ENCODE assay signal across 15 mouse cellular contexts in the genomic region with DNA sequence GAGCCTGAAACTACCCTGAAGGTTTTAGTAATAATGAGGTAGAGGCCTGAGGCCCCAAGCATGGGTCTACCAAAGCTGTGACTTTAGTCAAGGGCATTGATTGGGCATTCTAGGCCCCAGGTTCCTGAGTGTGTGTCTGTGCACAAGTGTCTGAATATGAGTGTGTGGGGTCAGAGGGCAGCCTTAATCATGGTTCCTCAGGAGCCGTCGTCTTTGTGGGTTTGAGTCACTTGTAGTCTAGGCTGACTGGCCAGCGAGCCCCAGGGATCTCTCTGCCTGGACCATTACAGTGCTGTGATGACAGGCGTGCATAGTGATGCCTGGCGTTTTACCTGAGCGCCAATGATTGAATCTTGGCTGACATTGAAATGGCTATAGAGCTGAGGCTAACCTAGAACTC. TPM values are rescaled to one million over a fixed set of nuclear protein-coding genes. Genes with fewer than 3 reads are reported as not detected.
DNase-seq lines count a peak whose midpoint lies in the region; ATAC-seq and TF ChIP-seq lines count a peak whose summit lies in the region.
"Had no signal": no experiment of that assay in that cellular context is flagged by ENCODE, and none has a peak within 500 bp of the region (broad histone marks: within the 10 kb centered on the region; RNA-seq: fewer than 3 reads in every experiment).

No protein-coding gene starts in this region.

- no peak for TF ChIP-seq CTCF in kidney, adult 2 months (conservative IDR thresholded peaks at IDR 0.05; ENCODE audit: insufficient read depth, insufficient read length, low read depth, low read length)
- no peak for TF ChIP-seq CTCF in olfactory bulb, adult 2 months (IDR thresholded peaks at IDR 0.05; ENCODE audit: insufficient read depth, low read depth, low read length)

- peaks cover 43% of the 10 kb centered on the region for H3K4me1 ChIP-seq in heart, embryonic 10.5 days
- H3K4me1 ChIP-seq in heart, embryonic 11.5 days (ENCODE audit: control insufficient read depth, insufficient read depth, low read length), result peaks cover 16% of the 10 kb centered on the region
- peaks cover 50% of the 10 kb centered on the region for H3K4me1 ChIP-seq in kidney, adult 2 months (ENCODE audit: control insufficient read depth, insufficient read depth, low read length)
- peaks cover 65% of the 10 kb centered on the region for H3K4me1 ChIP-seq in neural tube, embryonic 13.5 days (replicated peaks)
- H3K4me1 ChIP-seq in neural tube, embryonic 15.5 days, result peaks cover 62% of the 10 kb centered on the region
- H3K4me1 ChIP-seq in olfactory bulb, adult 2 months (ENCODE audit: control insufficient read depth, insufficient read depth, low read length), result peaks cover 37% of the 10 kb centered on the region

- TF ChIP-seq POLR2A in kidney, adult 2 months (IDR thresholded peaks at IDR 0.05; ENCODE audit: low read depth, low read length), result no peak
- TF ChIP-seq POLR2A in olfactory bulb, adult 2 months (IDR thresholded peaks at IDR 0.05; ENCODE audit: insufficient read depth, low read depth, low read length), result no peak

- ATAC-seq in heart, embryonic 11.5 days (replicated peaks; ENCODE audit: insufficient number of reproducible peaks, low FRiP score, low TSS enrichment), result no peak
- no peak for ATAC-seq in neural tube, embryonic 13.5 days (ENCODE audit: low read depth)
- ATAC-seq in neural tube, embryonic 15.5 days (ENCODE audit: low FRiP score), result no peak
- ATAC-seq: activated CD4-positive, CD25-positive, alpha-beta regulatory T cell, adult 4 months; forebrain, postnatal 0 days had no signal

- 87% methylated on average over 6 of the region's 6 CpGs for WGBS in heart, embryonic 10.5 days
- WGBS in heart, embryonic 11.5 days (ENCODE audit: insufficient replicate concordance), result 79% methylated on average over 6 of the region's 6 CpGs
- 63% methylated on average over 6 of the region's 6 CpGs for WGBS in kidney, adult 2 months
- WGBS in neural tube, embryonic 13.5 days, result 89% methylated on average over 6 of the region's 6 CpGs
- WGBS in neural tube, embryonic 15.5 days, result 92% methylated on average over 6 of the region's 6 CpGs
- 77% methylated on average over 6 of the region's 6 CpGs for WGBS in olfactory bulb, adult 2 months

- H3K4me3 ChIP-seq in heart, embryonic 10.5 days, result no peak overlapping the region
- no peak overlapping the region for H3K4me3 ChIP-seq in heart, embryonic 11.5 days (ENCODE audit: low read depth, low read length)
- no peak overlapping the region for H3K4me3 ChIP-seq in kidney, adult 2 months (ENCODE audit: insufficient read depth, low read depth, low read length)
- H3K4me3 ChIP-seq in neural tube, embryonic 13.5 days, result no peak overlapping the region
- H3K4me3 ChIP-seq in neural tube, embryonic 15.5 days (replicated peaks), result no peak overlapping the region
- H3K4me3 ChIP-seq in olfactory bulb, adult 2 months (ENCODE audit: insufficient read depth, low read depth, low read length), result no peak overlapping the region
- H3K4me3 ChIP-seq: limb, embryonic 12.5 days; midbrain, embryonic 10.5 days had no signal

- H3K27ac ChIP-seq in heart, embryonic 10.5 days, result peak overlapping the region; percentile 47; the same call in 1 of the 2 replicates
- H3K27ac ChIP-seq in heart, embryonic 11.5 days (ENCODE audit: low read depth, low read length), result no peak overlapping the region
- peak overlapping the region; percentile 55 for H3K27ac ChIP-seq in kidney, adult 2 months (ENCODE audit: insufficient read depth, low read depth, low read length)
- no peak overlapping the region for H3K27ac ChIP-seq in neural tube, embryonic 13.5 days (replicated peaks)
- no peak overlapping the region for H3K27ac ChIP-seq in neural tube, embryonic 15.5 days (replicated peaks)
- peak overlapping the region; percentile 84 for H3K27ac ChIP-seq in olfactory bulb, adult 2 months (ENCODE audit: insufficient read depth, low read depth, low read length)
- H3K27ac ChIP-seq: limb, embryonic 12.5 days; midbrain, embryonic 10.5 days had no signal

- no peaks in the 10 kb centered on the region for H3K27me3 ChIP-seq in heart, embryonic 10.5 days (ENCODE audit: insufficient read depth, poor library complexity, severe bottlenecking)
- H3K27me3 ChIP-seq in heart, embryonic 11.5 days (ENCODE audit: control insufficient read depth, insufficient read depth, low read length), result no peaks in the 10 kb centered on the region
- H3K27me3 ChIP-seq in kidney, adult 2 months (replicated peaks; ENCODE audit: control insufficient read depth, insufficient read depth, low read length), result no peaks in the 10 kb centered on the region
- H3K27me3 ChIP-seq in neural tube, embryonic 13.5 days, result no peaks in the 10 kb centered on the region
- no peaks in the 10 kb centered on the region for H3K27me3 ChIP-seq in neural tube, embryonic 15.5 days (replicated peaks)
- H3K27me3 ChIP-seq: limb, embryonic 12.5 days had no signal

- DNase-seq in heart, embryonic 10.5 days (ENCODE audit: low spot score), result no peak
- no peak for DNase-seq in kidney, adult 2 months
- no peak for DNase-seq in kidney, postnatal 36 days
- DNase-seq in ovary, postnatal 36 days (ENCODE audit: low spot score), result no peak
- DNase-seq: forebrain, postnatal 0 days; layer of hippocampus, postnatal 36 days; lung, postnatal 4 days; thymus, postnatal 14 days had no signal

- H3K4me2 ChIP-seq in heart, embryonic 11.5 days, result no peak overlapping the region
- no peak overlapping the region for H3K4me2 ChIP-seq in neural tube, embryonic 13.5 days
- H3K4me2 ChIP-seq in neural tube, embryonic 15.5 days, result no peak overlapping the region
- H3K4me2 ChIP-seq: limb, embryonic 12.5 days had no signal

- H3K9ac ChIP-seq in heart, embryonic 11.5 days (ENCODE audit: low read depth, low read length), result no peak overlapping the region
- peak overlapping the region; percentile 31; the same call in 1 of the 2 replicates for H3K9ac ChIP-seq in neural tube, embryonic 13.5 days
- no peak overlapping the region for H3K9ac ChIP-seq in neural tube, embryonic 15.5 days (replicated peaks)
- H3K9ac ChIP-seq: forebrain, postnatal 0 days; limb, embryonic 12.5 days had no signal

- no peaks in the 10 kb centered on the region for H3K9me3 ChIP-seq in heart, embryonic 10.5 days
- no peaks in the 10 kb centered on the region for H3K9me3 ChIP-seq in heart, embryonic 11.5 days (replicated peaks; ENCODE audit: control insufficient read depth, low read length)
- no peaks in the 10 kb centered on the region for H3K9me3 ChIP-seq in neural tube, embryonic 13.5 days
- no peaks in the 10 kb centered on the region for H3K9me3 ChIP-seq in neural tube, embryonic 15.5 days (replicated peaks)
- H3K9me3 ChIP-seq: limb, embryonic 12.5 days; midbrain, embryonic 10.5 days had no signal

- no peaks in the 10 kb centered on the region for H3K36me3 ChIP-seq in heart, embryonic 10.5 days
- H3K36me3 ChIP-seq in heart, embryonic 11.5 days (ENCODE audit: control insufficient read depth, insufficient read depth, low read length), result no peaks in the 10 kb centered on the region
- H3K36me3 ChIP-seq in kidney, adult 2 months (ENCODE audit: control insufficient read depth, insufficient read depth, low read length), result no peaks in the 10 kb centered on the region
- no peaks in the 10 kb centered on the region for H3K36me3 ChIP-seq in neural tube, embryonic 13.5 days
- H3K36me3 ChIP-seq in neural tube, embryonic 15.5 days, result no peaks in the 10 kb centered on the region
- H3K36me3 ChIP-seq: limb, embryonic 12.5 days; midbrain, embryonic 10.5 days had no signal

RNA-seq across cellular contexts. Expression of a gene that starts 3.5 kb away (rescaled TPM):
- 81.6 and 92.1 TPM in 2 replicates for polyA plus RNA-seq in heart, embryonic 10.5 days (2016; fragmentation: Nextera tagmentation; extraction: Ambion mirVana)
- polyA plus RNA-seq in heart, embryonic 11.5 days (2014; fragmentation: Nextera tagmentation; extraction: Ambion mirVana), result 62.7 and 68.1 TPM in 2 replicates
- 101 and 118 TPM in 2 replicates for polyA plus RNA-seq in kidney, adult 2 months (2012; rRNA removed)
- polyA plus RNA-seq in neural tube, embryonic 13.5 days (2015; fragmentation: Nextera tagmentation; extraction: Ambion mirVana), result 65.0 and 69.7 TPM in 2 replicates
- 58.5 and 63.7 TPM in 2 replicates for polyA plus RNA-seq in neural tube, embryonic 15.5 days (2015; fragmentation: Nextera tagmentation; extraction: Ambion mirVana)
- 371 TPM in 1 of 2 replicates, not detected in the other for polyA plus RNA-seq in olfactory bulb, adult 2 months (2012; ENCODE audit: insufficient read depth, insufficient read length, low replicate concordance, missing spikeins)

RNA-seq across cellular contexts. Expression of a gene that starts 16.5 kb away (rescaled TPM):
- polyA plus RNA-seq in heart, embryonic 10.5 days (2016; fragmentation: Nextera tagmentation; extraction: Ambion mirVana), result 38.9 and 51.3 TPM in 2 replicates
- 24.2 and 31.7 TPM in 2 replicates for polyA plus RNA-seq in heart, embryonic 11.5 days (2014; fragmentation: Nextera tagmentation; extraction: Ambion mirVana)
- 23.7 and 25.2 TPM in 2 replicates for polyA plus RNA-seq in kidney, adult 2 months (2012; rRNA removed)
- 49.1 and 50.4 TPM in 2 replicates for polyA plus RNA-seq in neural tube, embryonic 13.5 days (2015; fragmentation: Nextera tagmentation; extraction: Ambion mirVana)
- polyA plus RNA-seq in neural tube, embryonic 15.5 days (2015; fragmentation: Nextera tagmentation; extraction: Ambion mirVana), result 47.6 and 55.6 TPM in 2 replicates
- polyA plus RNA-seq in olfactory bulb, adult 2 months (2012; ENCODE audit: insufficient read depth, insufficient read length, low replicate concordance, missing spikeins), result not detected in 2 replicates

Comparison
In these comparisons a context has a peak if more than half of its experiments do, and no peak if none do; other contexts are left out.
1. H3K27ac ChIP-seq: peak in heart, embryonic 10.5 days (single experiment), kidney, adult 2 months (single experiment) and olfactory bulb, adult 2 months (single experiment); none in heart, embryonic 11.5 days (single experiment), neural tube, embryonic 13.5 days (single experiment) and neural tube, embryonic 15.5 days (single experiment).
2. RNA of a gene that starts 16.5 kb away (polyA plus RNA-seq): 47.6 to 55.6 TPM in neural tube, embryonic 15.5 days, 38.9 to 51.3 TPM in heart, embryonic 10.5 days, 49.1 to 50.4 TPM in neural tube, embryonic 13.5 days, 24.2 to 31.7 TPM in heart, embryonic 11.5 days and 23.7 to 25.2 TPM in kidney, adult 2 months; not detected in olfactory bulb, adult 2 months; every median in the first group is over 10 times any median in the second.